Mouse (Mus musculus) testis, adult 10 weeks (tissue): Measurements from ENCODE around the gene Zfp810. TPM values are rescaled to one million over a fixed set of nuclear protein-coding genes. Genes with fewer than 3 reads are reported as not detected.

Experiments
- polyA plus RNA-seq: library from polyadenylated mRNA; stranded (reverse); fragments of 350-450 nt; fragmentation: Illumina TruSeq; extraction: RNeasy Lipid Tissue Mini Kit (QIAGEN cat#74804); gene quantifications from one replicate; pipeline ENCODE4 v1.2.3, GENCODE M21; 2014; ENCODE audit warnings: low read depth, low replicate concordance

Gene Zfp810
- polyA plus RNA-seq = 6.1 TPM

DNA sequence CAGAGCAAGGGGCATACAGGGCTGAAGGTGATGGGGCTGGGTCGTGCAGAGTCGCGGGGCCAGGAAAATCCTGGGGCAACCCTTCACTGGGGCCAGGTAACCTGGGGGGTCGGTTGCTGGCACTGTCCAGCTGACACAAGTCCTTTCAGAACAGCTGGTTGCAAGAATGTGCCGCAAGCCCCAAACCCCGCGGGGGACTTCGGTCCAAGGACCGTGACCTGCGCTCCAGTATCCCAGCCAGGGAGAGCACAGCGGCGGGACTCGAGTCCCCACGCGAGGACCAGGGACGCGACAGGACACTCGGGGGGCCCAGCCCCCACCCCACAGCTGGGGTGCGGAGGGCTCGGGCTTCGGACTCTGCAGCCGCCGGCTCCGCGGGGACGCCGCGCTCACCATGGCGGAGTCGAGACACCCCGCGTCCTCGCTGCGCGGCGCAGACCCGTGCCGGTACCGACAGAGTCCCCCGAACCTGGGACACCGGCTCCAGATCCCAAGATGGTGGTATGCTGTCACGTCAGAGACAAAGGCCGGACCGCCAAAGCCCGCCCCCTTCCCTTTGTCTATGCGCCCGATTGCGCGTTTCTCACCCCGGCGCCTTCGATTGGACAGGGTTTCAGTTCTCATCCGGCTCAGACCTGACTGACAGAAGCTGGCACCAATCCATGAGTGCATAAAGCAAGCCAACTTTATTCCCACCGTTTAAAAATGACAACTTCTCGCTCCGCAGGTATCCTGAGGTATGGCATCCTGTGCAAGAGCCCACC is at the start of gene Zfp810:
Zfp810 (minus strand) TSS at position 493 of the 764 bp plus-strand sequence.

DNA sequence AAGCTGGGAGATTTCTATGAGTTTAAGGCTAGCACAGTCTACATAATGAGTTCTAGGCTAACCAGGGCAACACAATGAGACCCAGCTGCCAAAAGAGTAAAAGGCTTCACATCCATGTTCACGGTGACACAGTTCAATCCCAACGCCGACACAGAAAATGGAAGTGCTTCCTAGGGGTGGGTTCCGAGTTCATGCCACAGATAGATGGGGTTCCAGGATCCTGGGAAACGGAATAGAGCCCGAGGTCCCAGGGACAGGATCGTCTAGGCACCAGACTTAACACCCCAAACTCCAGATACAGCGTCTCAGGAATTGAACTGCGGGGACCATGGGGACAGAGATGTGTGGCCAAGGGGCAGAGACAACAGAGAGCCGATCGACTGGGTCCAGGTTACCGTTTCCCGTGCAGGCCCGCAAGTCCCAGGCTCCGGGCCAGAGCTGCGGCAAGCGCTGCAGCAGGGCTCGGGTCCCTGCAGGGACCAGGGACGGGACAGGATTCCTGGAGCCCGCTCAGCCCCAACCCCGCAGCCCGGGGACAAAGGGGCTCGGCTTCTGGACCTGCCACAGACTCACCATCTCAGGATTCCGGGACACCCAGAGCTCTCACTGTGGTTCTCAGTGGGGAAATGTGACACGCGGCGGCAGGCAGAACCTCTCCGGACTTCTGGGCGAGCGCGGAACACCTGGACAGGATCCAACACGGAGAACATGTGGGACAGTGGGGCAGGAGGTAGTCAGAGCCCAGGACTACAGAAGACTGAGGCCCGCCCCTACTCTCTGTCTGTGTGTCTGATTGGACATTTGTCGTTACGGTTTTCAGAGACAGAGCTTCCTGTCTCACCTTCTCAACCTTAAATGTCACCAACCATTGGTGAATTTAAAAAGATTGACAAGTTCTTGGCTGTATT is 48.0 kb downstream of the Zfp810 start, which contains the start of gene Zfp599:
Zfp599 (minus strand) TSS at position 712 of the 908 bp plus-strand sequence.

Other genes starting within 250 kb of the Zfp810 start
- not detected for gene Gm49318, start 236.4 kb downstream of the Zfp810 start, polyA plus RNA-seq
- 0.81 TPM for gene Zfp653, start 236.3 kb downstream of the Zfp810 start, polyA plus RNA-seq
- gene Ecsit, start 222.2 kb downstream of the Zfp810 start, polyA plus RNA-seq = 19.2 TPM
- 5.8 TPM for gene Cnn1, start 208.4 kb downstream of the Zfp810 start, polyA plus RNA-seq
- gene Elof1, start 190.5 kb downstream of the Zfp810 start, polyA plus RNA-seq = 103 TPM
- 0.66 TPM for gene Acp5, start 171.9 kb downstream of the Zfp810 start, polyA plus RNA-seq
- gene Pigyl, start 150.8 kb downstream of the Zfp810 start, polyA plus RNA-seq = 5.6 TPM
- 0.45 TPM for gene Zfp872, start 119.6 kb downstream of the Zfp810 start, polyA plus RNA-seq
- gene Zfp809, start 81.9 kb downstream of the Zfp810 start, polyA plus RNA-seq = 32.2 TPM
- 0.32 TPM for gene Zfp599, start 47.8 kb downstream of the Zfp810 start, polyA plus RNA-seq
- 43.3 TPM for gene Anln, start 81.5 kb upstream of the Zfp810 start, polyA plus RNA-seq
- gene 9530077C05Rik, start 103.9 kb upstream of the Zfp810 start, polyA plus RNA-seq = 75.0 TPM
- not detected for gene Gm17545, start 146.6 kb upstream of the Zfp810 start, polyA plus RNA-seq
- gene Rp9, start 162.1 kb upstream of the Zfp810 start, polyA plus RNA-seq = 117 TPM
- 84.0 TPM for gene Bbs9, start 168.1 kb upstream of the Zfp810 start, polyA plus RNA-seq